Mouse (Mus musculus) left cerebral cortex, postnatal 10 days (tissue): Measurements from ENCODE around the gene Rasl10b. TPM values are rescaled to one million over a fixed set of nuclear protein-coding genes. Genes with fewer than 3 reads are reported as not detected.

Experiments
- DNase-seq, 2 experiments: peaks; one replicate each; pipeline ENCODE4 v3.0.0; 2021 to 2022; ENCODE audit warnings: low spot score in 2 of 2, mixed read lengths in 1 of 2; ENCODE audit errors: extremely low spot score in 1 of 2
- intact Hi-C: fragments of 180-260 bp; cut with DNase I; formaldehyde crosslinking; loops from one replicate; pipeline ENCODE4 v1.15.1; 2025
- total RNA-seq, 2 experiments: library from RNA; stranded (reverse); gene quantifications; 2 replicates each; pipeline ENCODE4 v1.2.3; 2021

Gene Rasl10b
- total RNA-seq, 2 experiments from 2014 or later = 191 to 201 TPM

DNA sequence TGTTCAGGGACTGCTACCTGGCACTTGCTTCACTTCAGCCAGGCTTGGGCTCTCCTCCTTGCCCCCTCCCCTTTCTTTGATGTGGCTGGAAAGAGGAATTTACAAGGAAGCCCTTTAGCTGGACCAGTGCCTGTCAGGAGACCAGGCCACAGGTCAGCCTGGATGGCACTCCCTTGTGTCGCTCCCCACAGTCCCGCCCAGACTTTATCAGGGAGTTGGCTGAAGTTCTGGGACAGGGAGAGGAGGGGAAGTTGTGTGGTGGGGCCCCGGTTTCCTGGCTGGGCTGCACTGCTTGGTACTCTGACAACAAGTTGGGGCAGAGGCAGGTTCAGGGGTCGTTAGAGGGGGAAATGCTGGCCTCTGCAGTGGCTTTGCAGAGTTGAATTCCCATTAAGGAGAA is 45.6 kb downstream of the Rasl10b start:
- intact Hi-C loops = no loop called here
- peak in 1 of 2 experiments; percentile 51 for DNase-seq

- no peak for DNase-seq
- intact Hi-C loops = no loop called here
Observed at GRCm38 (mm10) chr11:83455608-83456007, 46.7 kb downstream of the Rasl10b start.

GRCm38 (mm10) chr11:83457257-83457656 is 48.3 kb downstream of the Rasl10b start:
- intact Hi-C loops = no loop called here
- DNase-seq = peak in 1 of 2 experiments; percentile 13

DNA sequence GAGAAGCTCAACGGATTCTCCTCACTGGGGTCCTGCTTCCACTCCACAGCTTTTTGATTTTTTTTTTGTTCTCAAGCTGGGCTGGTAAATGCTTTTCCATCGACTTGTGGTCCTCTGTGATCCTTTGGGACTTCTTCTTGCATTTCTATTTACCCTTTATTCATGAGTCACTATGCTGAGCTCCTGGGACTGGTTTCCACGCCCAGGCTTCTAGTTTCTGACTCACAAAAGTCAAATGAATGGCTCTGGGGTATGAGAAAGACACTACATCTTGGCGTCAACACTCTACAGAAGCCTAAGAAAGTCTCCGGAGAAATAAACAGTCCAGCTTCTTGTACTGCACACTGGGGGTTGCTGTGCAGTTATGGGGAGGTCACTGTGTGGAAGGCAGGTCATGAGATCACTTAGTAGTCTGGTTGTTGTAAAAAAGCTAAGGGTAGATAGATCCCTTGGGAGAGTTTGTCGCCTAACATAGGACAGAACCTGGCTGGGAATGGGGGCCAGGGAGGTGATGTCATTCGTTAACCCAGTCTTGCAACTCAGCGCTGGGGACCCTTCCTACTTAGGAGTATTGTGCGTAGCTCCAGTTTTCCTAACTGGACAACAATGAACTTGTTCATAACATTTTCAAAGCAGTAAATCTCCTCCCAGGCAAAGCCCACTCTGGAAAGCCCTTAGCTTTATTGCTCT is 49.1 kb downstream of the Rasl10b start:
- no peak for DNase-seq
- intact Hi-C loops = no loop called here

DNA sequence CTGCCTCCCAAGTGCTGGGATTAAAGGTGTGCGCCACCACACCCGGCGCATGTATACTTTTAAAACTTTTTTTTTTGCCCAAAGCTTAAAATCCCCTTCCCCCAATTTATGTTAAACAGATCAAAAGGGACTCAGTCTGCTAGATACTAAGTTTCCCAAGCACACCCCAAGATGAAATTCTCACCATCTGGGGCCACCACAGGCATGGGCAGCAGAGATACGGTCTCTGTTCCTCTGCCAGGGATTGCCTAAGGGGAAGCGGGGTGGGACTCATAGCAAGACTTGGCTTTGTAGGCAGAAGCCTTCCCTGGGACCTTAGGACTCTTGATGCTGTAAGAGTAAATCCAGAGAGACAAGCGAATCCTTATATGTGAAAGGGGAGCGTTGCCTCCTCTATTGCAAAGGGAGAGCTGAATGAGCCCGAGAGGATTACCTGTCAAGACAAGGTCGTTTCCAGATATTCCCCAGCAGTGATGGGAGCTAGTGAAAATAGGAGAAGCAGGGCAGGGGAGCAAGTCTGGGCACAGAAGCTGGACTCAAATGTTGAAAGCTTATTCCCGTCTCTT is 52.6 kb downstream of the Rasl10b start:
- peak in 1 of 2 experiments; percentile 7 for DNase-seq
- intact Hi-C loops = no loop called here

DNA sequence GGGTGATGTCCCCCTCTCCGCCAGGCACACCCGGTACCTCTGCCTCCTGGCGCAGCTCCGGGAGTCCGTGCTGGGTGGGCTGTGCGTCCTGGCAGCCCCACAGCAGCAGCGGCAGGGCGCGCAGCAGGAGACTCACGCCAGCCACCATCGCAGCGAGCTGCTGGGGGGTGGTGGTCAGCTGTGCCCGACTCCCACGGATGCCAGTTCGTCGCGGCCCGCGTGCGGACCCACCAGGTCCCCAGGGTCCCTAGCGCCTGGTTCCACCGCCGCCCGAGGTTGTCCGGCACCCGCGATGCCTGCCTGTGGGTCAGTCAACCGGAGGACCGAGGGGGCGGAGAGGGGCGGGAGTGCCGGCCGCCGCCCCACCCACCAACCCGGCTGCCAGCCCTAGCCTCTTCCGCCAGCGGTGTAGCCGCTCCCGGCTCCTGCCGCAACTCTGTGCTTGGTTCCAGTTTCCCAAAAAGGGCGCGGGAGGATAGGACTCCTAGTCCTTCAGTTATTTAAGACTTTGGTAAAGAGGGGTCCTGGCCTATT is 53.8 kb downstream of the Rasl10b start, which contains the start of gene Mmp28:
TSS of gene Mmp28 (minus strand) at position 361 of the 534 bp plus-strand sequence.
- DNase-seq = peak in 1 of 2 experiments; percentile 84
- intact Hi-C loops = no loop called here

- DNase-seq = peak in 1 of 2 experiments; percentile 47
- intact Hi-C loops = no loop called here
Observed at GRCm38 (mm10) chr11:83465976-83466375, 57.0 kb downstream of the Rasl10b start.

- intact Hi-C loops = no loop called here
- DNase-seq = peak; percentile 36 to 92
Observed at GRCm38 (mm10) chr11:83467120-83467652, 58.2 kb downstream of the Rasl10b start.

DNA sequence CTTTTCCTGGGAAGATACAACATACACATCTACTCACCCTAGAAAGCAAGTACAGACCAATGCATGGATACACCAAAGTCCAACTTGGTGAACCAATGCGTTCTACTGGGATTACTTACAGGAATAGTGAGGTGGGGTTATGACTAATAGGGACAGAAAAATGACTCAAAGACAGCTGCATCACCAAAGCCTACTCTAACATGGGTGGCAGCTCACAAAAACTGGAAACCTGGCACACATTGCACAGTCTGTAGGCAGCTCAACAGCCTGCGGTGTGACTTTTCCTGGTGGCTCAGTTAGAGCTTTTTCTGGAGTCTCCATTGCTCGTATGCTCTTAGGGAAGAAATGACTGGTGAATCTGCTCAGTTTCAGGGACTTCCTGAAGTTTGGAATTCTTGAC is 59.8 kb downstream of the Rasl10b start:
- DNase-seq = no peak
- intact Hi-C loops = no loop called here

Other genes starting within 250 kb of the Rasl10b start
- gene Slfn4, start 234.0 kb upstream of the Rasl10b start, total RNA-seq = not detected
- under 1 TPM; 0.19 to 0.32 TPM for gene Slfn3, start 217.8 kb upstream of the Rasl10b start, total RNA-seq
- under 1 TPM in 1 of 2 experiments, not detected in 1; 0.11 TPM for gene Slfn14, start 122.4 kb upstream of the Rasl10b start, total RNA-seq
- 100 to 1,000 TPM; 326 to 342 TPM for gene Ap2b1, start 110.1 kb upstream of the Rasl10b start, total RNA-seq
- 10 to 100 TPM in 1 of 2 experiments, 1 to 10 TPM in 1; 7.2 to 11.8 TPM for gene Pex12, start 106.6 kb upstream of the Rasl10b start, total RNA-seq
- under 1 TPM in 1 of 2 experiments, not detected in 1; 0.18 TPM for gene Gas2l2, start 20.3 kb downstream of the Rasl10b start, total RNA-seq
- gene 1700020L24Rik, start 28.5 kb downstream of the Rasl10b start, total RNA-seq = not detected
- gene Mmp28, start 53.9 kb downstream of the Rasl10b start, total RNA-seq = 1 to 10 TPM; 3.4 to 4.0 TPM
- 10 to 100 TPM; 68.8 to 71.9 TPM for gene Taf15, start 63.9 kb downstream of the Rasl10b start, total RNA-seq
- not detected for gene Heatr9, start 113.0 kb downstream of the Rasl10b start, total RNA-seq
- not detected for gene Ccl5, start 121.4 kb downstream of the Rasl10b start, total RNA-seq
- gene Ccl9, start 169.5 kb downstream of the Rasl10b start, total RNA-seq = 1 to 10 TPM; 1.5 to 3.6 TPM
- gene Ccl6, start 183.9 kb downstream of the Rasl10b start, total RNA-seq = 1 to 10 TPM in 1 of 2 experiments, under 1 TPM in 1; 0.97 to 1.6 TPM
- not detected for gene Rpl9-ps1, start 236.5 kb downstream of the Rasl10b start, total RNA-seq
- gene Ccl3, start 240.2 kb downstream of the Rasl10b start, total RNA-seq = under 1 TPM in 1 of 2 experiments, not detected in 1; 0.81 TPM